8 mouse cellular contexts compared by ENCODE assay signal in genomic region chr11:12035916-12036910, GRCm38 (mm10). TPM values are rescaled to one million over a fixed set of nuclear protein-coding genes. Genes with fewer than 3 reads are reported as not detected.
DNase-seq lines count a peak whose midpoint lies in the region; ATAC-seq and TF ChIP-seq lines count a peak whose summit lies in the region.

No protein-coding gene starts in this region.

- peak; percentile 45 for DNase-seq in adrenal gland, adult 2 months
- no peak for DNase-seq in adrenal gland, adult 18-20 months (ENCODE audit: low spot score in 2 of 2)
- DNase-seq in liver, postnatal 0 days = peak; percentile 28
- peak; percentile 34 for DNase-seq in retina, postnatal 1 day
- no peak for DNase-seq in cerebellum, postnatal 4 days (ENCODE audit: low spot score in 2 of 2)
- no peak for DNase-seq in urinary bladder, postnatal 10 days (ENCODE audit: low spot score)

- H3K36me3 ChIP-seq in embryonic facial prominence, embryonic 12.5 days = peaks cover 6% of the 10 kb centered on the region; the same call in 1 of the 2 replicates
- no peaks in the 10 kb centered on the region for H3K36me3 ChIP-seq in hindbrain, embryonic 12.5 days
- no peaks in the 10 kb centered on the region for H3K36me3 ChIP-seq in liver, postnatal 0 days (replicated peaks; ENCODE audit: insufficient read depth, low read length)

- peak overlapping the region; percentile 96 for H3K27ac ChIP-seq in embryonic facial prominence, embryonic 12.5 days
- H3K27ac ChIP-seq in hindbrain, embryonic 12.5 days = peak overlapping the region; percentile 84
- H3K27ac ChIP-seq in liver, postnatal 0 days (ENCODE audit: low read depth) = peak overlapping the region; percentile 81

- no peak for TF ChIP-seq CTCF in liver, postnatal 0 days (IDR thresholded peaks at IDR 0.05; ENCODE audit: low read depth)

- H3K4me2 ChIP-seq in embryonic facial prominence, embryonic 12.5 days (replicated peaks) = peak overlapping the region; percentile 63
- peak overlapping the region; percentile 56 for H3K4me2 ChIP-seq in hindbrain, embryonic 12.5 days (replicated peaks)
- H3K4me2 ChIP-seq in liver, postnatal 0 days (ENCODE audit: low read depth, low read length) = peak overlapping the region; percentile 58

- no peaks in the 10 kb centered on the region; the same call in 1 of the 2 replicates for H3K4me1 ChIP-seq in embryonic facial prominence, embryonic 12.5 days
- peaks cover 9% of the 10 kb centered on the region; the same call in 1 of the 2 replicates for H3K4me1 ChIP-seq in hindbrain, embryonic 12.5 days
- H3K4me1 ChIP-seq in liver, postnatal 0 days (ENCODE audit: insufficient read depth) = no peaks in the 10 kb centered on the region

- peaks cover 75% of the 10 kb centered on the region for H3K27me3 ChIP-seq in embryonic facial prominence, embryonic 12.5 days
- peaks cover 92% of the 10 kb centered on the region for H3K27me3 ChIP-seq in hindbrain, embryonic 12.5 days
- peaks cover 68% of the 10 kb centered on the region for H3K27me3 ChIP-seq in liver, postnatal 0 days (ENCODE audit: insufficient read depth, low read length)

- H3K9ac ChIP-seq in embryonic facial prominence, embryonic 12.5 days = peak overlapping the region; percentile 97
- H3K9ac ChIP-seq in hindbrain, embryonic 12.5 days = peak overlapping the region; percentile 91
- peak overlapping the region; percentile 70 for H3K9ac ChIP-seq in liver, postnatal 0 days (replicated peaks)

- H3K4me3 ChIP-seq in embryonic facial prominence, embryonic 12.5 days = peak overlapping the region; percentile 64
- H3K4me3 ChIP-seq in hindbrain, embryonic 12.5 days = peak overlapping the region; percentile 62
- peak overlapping the region; percentile 54 for H3K4me3 ChIP-seq in liver, postnatal 0 days (ENCODE audit: low read depth, low read length)

- H3K9me3 ChIP-seq in embryonic facial prominence, embryonic 12.5 days = no peaks in the 10 kb centered on the region
- H3K9me3 ChIP-seq in hindbrain, embryonic 12.5 days (replicated peaks) = no peaks in the 10 kb centered on the region
- no peaks in the 10 kb centered on the region for H3K9me3 ChIP-seq in liver, postnatal 0 days (ENCODE audit: low read length)

- ATAC-seq in embryonic facial prominence, embryonic 12.5 days (ENCODE audit: insufficient number of reproducible peaks, insufficient read depth, low FRiP score, low TSS enrichment) = no peak
- ATAC-seq in hindbrain, embryonic 12.5 days (ENCODE audit: low FRiP score) = peak; percentile 2; the same call in 1 of the 2 replicates
- ATAC-seq in liver, postnatal 0 days = peak; percentile 4; the same call in 1 of the 2 replicates

- 3% methylated on average over 50 of the region's 65 CpGs for WGBS in embryonic facial prominence, embryonic 12.5 days
- WGBS in hindbrain, embryonic 12.5 days = 2% methylated on average over 63 of the region's 65 CpGs
- 4% methylated on average over 53 of the region's 65 CpGs for WGBS in liver, postnatal 0 days (ENCODE audit: insufficient replicate concordance)

- TF ChIP-seq EP300 in liver, postnatal 0 days (IDR thresholded peaks at IDR 0.05; ENCODE audit: low read depth) = no peak

RNA-seq across cellular contexts. Expression of gene Grb10, which starts 2.3 kb away (rescaled TPM):
- 10 to 100 TPM; 81.2 to 87.0 TPM for total RNA-seq in adrenal gland, adult 2 months (2021)
- polyA plus RNA-seq in adrenal gland, adult 2 months (2012; rRNA removed) = 32.5 and 44.2 TPM in 2 replicates
- 10 to 100 TPM; 61.1 to 71.2 TPM for total RNA-seq in adrenal gland, adult 18-20 months (2021)
- polyA plus RNA-seq in embryonic facial prominence, embryonic 12.5 days (2016; fragmentation: Nextera tagmentation; extraction: Ambion mirVana) = 584 and 638 TPM in 2 replicates
- polyA plus RNA-seq in hindbrain, embryonic 12.5 days (2016; fragmentation: Nextera tagmentation; extraction: Ambion mirVana) = 414 and 447 TPM in 2 replicates
- 113 and 121 TPM in 2 replicates for polyA plus RNA-seq in liver, postnatal 0 days (2015; fragmentation: Nextera tagmentation; extraction: Ambion mirVana)

Comparison
In these comparisons a context has a peak if more than half of its experiments do, and no peak if none do; other contexts are left out.
1. DNase-seq: peak in adrenal gland, adult 2 months (single experiment), liver, postnatal 0 days (single experiment) and retina, postnatal 1 day (single experiment); none in adrenal gland, adult 18-20 months (0 of 2), cerebellum, postnatal 4 days (0 of 2) and urinary bladder, postnatal 10 days (single experiment).
2. Peak in every context shown above with its lines, with median percentiles within 50 percentile points of each other: H3K27ac ChIP-seq, H3K4me2 ChIP-seq, H3K4me3 ChIP-seq and H3K9ac ChIP-seq.